Mouse (Mus musculus): ENCODE measurements around the gene Eps15l1. TPM values are rescaled to one million over a fixed set of nuclear protein-coding genes. Genes with fewer than 3 reads are reported as not detected.

The Eps15l1 gene
- polyA plus RNA-seq, 2 experiments, result 16.9 to 21.1 TPM

DNA sequence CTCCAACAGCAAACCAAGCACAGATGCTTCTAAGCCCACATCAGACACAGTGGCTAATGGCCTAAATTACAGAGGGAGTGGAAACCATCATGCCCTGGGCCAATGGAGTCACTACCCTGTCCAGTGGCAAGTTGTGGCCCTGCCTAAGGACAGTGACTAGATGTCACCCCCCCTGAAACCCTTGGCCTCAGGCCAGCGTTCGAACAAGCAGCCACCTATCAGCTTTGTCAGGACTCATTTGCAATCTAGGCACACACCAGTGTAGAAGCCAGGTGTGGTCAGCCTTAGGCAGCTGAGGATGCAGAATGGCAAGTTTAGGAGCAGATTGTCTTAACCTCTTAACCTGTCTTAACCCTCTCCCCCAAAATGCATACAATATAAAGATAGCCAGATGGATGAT, 6.0 kb downstream of the Eps15l1 start:
- DNase-seq (ENCODE audit: low read depth in 3 of 3, low spot score in 3 of 3) (peak in 1 of 3 experiments; percentile 53), ATAC-seq (ENCODE audit: insufficient read depth) (no peak)
- H3K4me3 ChIP-seq (ENCODE audit: insufficient read depth in 1 of 2, low read depth in 2 of 2, low read length in 2 of 2), result no peak overlapping the region
- peak overlapping the region; percentile 49 for H3K9ac ChIP-seq (replicated peaks)
- H3K9me3 ChIP-seq (ENCODE audit: control insufficient read depth, low read length), result no peaks in the 10 kb centered on the region
- 33% methylated on average over 2 of the region's 2 CpGs for WGBS (ENCODE audit: insufficient replicate concordance)
- peaks cover 64 to 87% of the 10 kb centered on the region in 2 experiments for H3K4me1 ChIP-seq (replicated peaks; ENCODE audit: control insufficient read depth in 2 of 2, insufficient read depth in 2 of 2, low read length in 1 of 2)
- H3K4me2 ChIP-seq (ENCODE audit: low read depth), result peak overlapping the region; percentile 64
- H3K27me3 ChIP-seq (ENCODE audit: control insufficient read depth, insufficient read depth, low read length), result no peaks in the 10 kb centered on the region
- no peaks in the 10 kb centered on the region for H3K36me3 ChIP-seq (replicated peaks; ENCODE audit: control insufficient read depth, insufficient read depth, low read depth)
- no peak for TF ChIP-seq EP300 (IDR thresholded peaks at IDR 0.05; ENCODE audit: low read depth)
- TF ChIP-seq CTCF (IDR thresholded peaks at IDR 0.05; ENCODE audit: low read depth), result no peak
- peak overlapping the region; percentile 84 for H3K27ac ChIP-seq

DNA sequence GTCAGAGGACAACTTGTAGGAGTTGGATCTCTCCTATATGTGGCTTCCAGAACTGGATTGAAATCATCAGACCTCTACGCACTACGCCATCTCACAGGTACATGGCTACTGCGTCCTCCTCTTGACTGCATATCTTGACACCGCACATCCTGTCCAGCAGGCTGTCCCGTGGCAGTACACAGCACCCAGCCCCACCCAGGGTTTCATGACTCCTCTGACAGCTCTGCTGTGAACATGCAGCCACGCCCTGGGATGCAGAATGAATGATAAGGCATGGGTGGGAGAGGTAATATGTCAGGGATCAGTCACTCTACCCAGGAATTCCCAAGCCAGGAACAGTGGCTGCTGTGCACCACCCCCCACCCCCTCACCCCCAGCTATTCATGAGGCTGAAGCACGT, 7.4 kb downstream of the Eps15l1 start:
- H3K4me1 ChIP-seq (replicated peaks; ENCODE audit: control insufficient read depth in 2 of 2, insufficient read depth in 2 of 2, low read length in 1 of 2), result peaks cover 59 to 87% of the 10 kb centered on the region in 2 experiments
- no peaks in the 10 kb centered on the region for H3K9me3 ChIP-seq (ENCODE audit: control insufficient read depth, low read length)
- no peaks in the 10 kb centered on the region for H3K36me3 ChIP-seq (replicated peaks; ENCODE audit: control insufficient read depth, insufficient read depth, low read depth)
- ATAC-seq (ENCODE audit: insufficient read depth) (peak; percentile 97), DNase-seq (ENCODE audit: low read depth in 3 of 3, low spot score in 3 of 3) (peak; percentile 90 to 91 (median 91))
- TF ChIP-seq CTCF (IDR thresholded peaks at IDR 0.05; ENCODE audit: low read depth) (peak; percentile 83), EP300 (IDR thresholded peaks at IDR 0.05; ENCODE audit: low read depth) (peak; percentile 75)
- H3K9ac ChIP-seq (replicated peaks), result peak overlapping the region; percentile 54
- H3K27ac ChIP-seq, result peak overlapping the region; percentile 84
- no peaks in the 10 kb centered on the region for H3K27me3 ChIP-seq (ENCODE audit: control insufficient read depth, insufficient read depth, low read length)
- WGBS (ENCODE audit: insufficient replicate concordance), result 10% methylated on average over 7 of the region's 7 CpGs
- peak overlapping the region; percentile 13 to 22 for H3K4me3 ChIP-seq (ENCODE audit: insufficient read depth in 1 of 2, low read depth in 2 of 2, low read length in 2 of 2)
- H3K4me2 ChIP-seq (ENCODE audit: low read depth), result peak overlapping the region; percentile 64

DNA sequence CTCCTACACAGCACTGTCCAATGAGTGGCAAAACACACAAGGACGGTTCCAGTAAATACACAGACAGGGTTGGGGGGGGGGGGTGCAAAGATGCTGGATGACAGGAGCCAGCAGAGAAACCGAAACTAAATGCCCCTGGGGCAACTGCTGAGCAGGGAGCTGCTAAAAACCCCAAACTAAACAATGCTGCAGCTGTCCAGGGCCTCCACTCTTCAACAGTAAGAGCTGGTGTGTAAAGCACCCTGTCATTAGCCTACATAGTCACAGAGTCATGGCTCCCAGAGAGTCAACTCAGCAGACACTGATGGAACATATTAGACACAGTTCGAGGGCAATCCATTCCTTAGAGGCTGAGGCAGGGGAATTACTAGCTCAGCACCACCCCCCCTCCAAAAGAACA, 11.8 kb downstream of the Eps15l1 start:
- DNase-seq (ENCODE audit: low read depth in 3 of 3, low spot score in 3 of 3), result no peak
- Histone ChIP-seq H3K27me3 (ENCODE audit: control insufficient read depth, insufficient read depth, low read length) (no peaks in the 10 kb centered on the region), H3K4me1 (replicated peaks; ENCODE audit: control insufficient read depth in 2 of 2, insufficient read depth in 2 of 2, low read length in 1 of 2) (peaks cover 31 to 55% of the 10 kb centered on the region in 2 experiments), H3K4me3 (ENCODE audit: insufficient read depth in 1 of 2, low read depth in 2 of 2, low read length in 2 of 2) (no peak overlapping the region), H3K9ac (replicated peaks) (no peak overlapping the region; the same call in 1 of the 2 replicates), H3K36me3 (replicated peaks; ENCODE audit: control insufficient read depth, insufficient read depth, low read depth) (no peaks in the 10 kb centered on the region), H3K9me3 (ENCODE audit: control insufficient read depth, low read length) (no peaks in the 10 kb centered on the region), H3K27ac (no peak overlapping the region; the same call in 1 of the 2 replicates), H3K4me2 (ENCODE audit: low read depth) (no peak overlapping the region)
- no peak for ATAC-seq (ENCODE audit: insufficient read depth)
- TF ChIP-seq CTCF (IDR thresholded peaks at IDR 0.05; ENCODE audit: low read depth) (no peak), EP300 (IDR thresholded peaks at IDR 0.05; ENCODE audit: low read depth) (no peak)
- WGBS (ENCODE audit: insufficient replicate concordance), result 81% methylated on average over 3 of the region's 3 CpGs

DNA sequence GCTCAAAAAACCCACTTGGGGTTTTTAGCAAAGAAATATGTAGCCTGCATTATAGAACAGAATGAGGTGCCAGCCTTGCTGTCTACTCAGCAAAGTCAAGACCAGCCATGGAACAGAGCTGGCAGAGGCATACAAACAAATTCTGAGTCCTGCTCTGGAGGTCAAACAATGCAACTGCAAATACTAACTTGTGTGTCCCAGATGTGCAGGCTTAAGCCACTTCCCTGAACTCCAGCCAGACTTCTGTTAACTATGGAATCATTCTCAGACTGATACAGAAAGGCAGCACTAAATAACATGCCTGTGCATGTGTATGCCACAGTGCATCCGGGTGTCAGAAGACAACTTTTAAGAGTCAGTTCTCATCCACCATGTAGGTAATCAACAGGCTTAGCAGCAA, 13.4 kb downstream of the Eps15l1 start:
- Histone ChIP-seq H3K4me1 (replicated peaks; ENCODE audit: control insufficient read depth in 2 of 2, insufficient read depth in 2 of 2, low read length in 1 of 2) (peaks cover 17 to 40% of the 10 kb centered on the region in 2 experiments), H3K9me3 (ENCODE audit: control insufficient read depth, low read length) (no peaks in the 10 kb centered on the region), H3K4me3 (ENCODE audit: insufficient read depth in 1 of 2, low read depth in 2 of 2, low read length in 2 of 2) (no peak overlapping the region), H3K9ac (replicated peaks) (no peak overlapping the region; the same call in 1 of the 2 replicates), H3K36me3 (replicated peaks; ENCODE audit: control insufficient read depth, insufficient read depth, low read depth) (no peaks in the 10 kb centered on the region), H3K27ac (no peak overlapping the region), H3K4me2 (ENCODE audit: low read depth) (no peak overlapping the region), H3K27me3 (ENCODE audit: control insufficient read depth, insufficient read depth, low read length) (no peaks in the 10 kb centered on the region)
- no peak for ATAC-seq (ENCODE audit: insufficient read depth)
- no peak for DNase-seq (ENCODE audit: low read depth in 3 of 3, low spot score in 3 of 3)
- TF ChIP-seq EP300 (IDR thresholded peaks at IDR 0.05; ENCODE audit: low read depth) (no peak), CTCF (IDR thresholded peaks at IDR 0.05; ENCODE audit: low read depth) (no peak)
- WGBS (ENCODE audit: insufficient replicate concordance), result 80% methylated on average over 1 of the region's 1 CpGs

DNA sequence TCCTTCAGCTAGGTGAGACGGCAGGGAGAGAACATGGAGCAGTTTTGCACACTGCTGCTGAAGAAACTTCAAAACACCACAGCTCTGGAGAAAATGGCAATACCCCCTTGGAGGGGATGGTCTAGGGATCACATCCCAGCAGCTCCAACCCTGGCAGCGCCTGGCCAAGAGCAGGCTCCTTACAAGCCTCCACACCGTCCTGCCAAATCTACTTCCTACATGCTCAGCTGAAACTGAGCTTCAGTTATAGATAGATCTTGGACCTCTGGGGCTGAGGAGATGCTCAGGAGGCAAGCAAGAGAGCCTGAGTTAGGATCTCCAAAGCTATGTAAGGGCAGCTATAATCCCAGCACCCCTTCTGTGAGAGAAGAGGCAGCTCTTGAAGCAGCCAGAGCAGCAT, 18.3 kb downstream of the Eps15l1 start:
- TF ChIP-seq EP300 (IDR thresholded peaks at IDR 0.05; ENCODE audit: low read depth), result no peak
- TF ChIP-seq CTCF (IDR thresholded peaks at IDR 0.05; ENCODE audit: low read depth), result no peak
- H3K9me3 ChIP-seq (ENCODE audit: control insufficient read depth, low read length), result no peaks in the 10 kb centered on the region
- no peak for DNase-seq (ENCODE audit: low read depth in 3 of 3, low spot score in 3 of 3)
- no peak for ATAC-seq (ENCODE audit: insufficient read depth)
- H3K36me3 ChIP-seq (replicated peaks; ENCODE audit: control insufficient read depth, insufficient read depth, low read depth), result peaks cover 3% of the 10 kb centered on the region; the same call in 1 of the 2 replicates
- H3K27ac ChIP-seq, result no peak overlapping the region
- H3K4me1 ChIP-seq (replicated peaks; ENCODE audit: control insufficient read depth in 2 of 2, insufficient read depth in 2 of 2, low read length in 1 of 2), result peaks cover 4 to 13% of the 10 kb centered on the region in 2 experiments
- H3K9ac ChIP-seq (replicated peaks), result no peak overlapping the region
- 70% methylated on average over 3 of the region's 3 CpGs for WGBS (ENCODE audit: insufficient replicate concordance)
- H3K27me3 ChIP-seq (ENCODE audit: control insufficient read depth, insufficient read depth, low read length), result no peaks in the 10 kb centered on the region
- no peak overlapping the region for H3K4me3 ChIP-seq (ENCODE audit: insufficient read depth in 1 of 2, low read depth in 2 of 2, low read length in 2 of 2)
- H3K4me2 ChIP-seq (ENCODE audit: low read depth), result no peak overlapping the region

All from liver, embryonic 14.5 days (tissue).